Mouse (Mus musculus): ENCODE data around the gene Tmigd3.

Gene Tmigd3

DNA sequence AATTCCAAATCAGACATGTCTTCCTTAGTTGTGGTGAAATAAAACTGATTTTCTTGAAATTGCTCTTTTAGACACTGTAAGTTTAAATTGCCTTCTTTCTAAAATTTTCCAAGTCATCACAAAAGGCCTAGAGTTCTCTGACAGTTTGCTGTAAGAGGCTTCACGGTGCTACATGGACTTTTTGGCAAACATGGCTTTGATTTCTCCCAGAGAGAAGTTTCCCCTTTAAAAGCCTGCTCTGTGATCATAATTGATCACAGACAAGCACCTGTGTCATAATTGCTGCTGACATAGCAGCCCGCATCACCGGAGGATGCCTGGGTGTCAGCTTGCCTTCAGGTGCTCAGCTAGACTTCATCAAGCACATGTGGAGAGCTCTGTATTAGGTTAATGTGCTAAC lies at the start of gene Tmigd3, which contains the start of gene Adora3:
Gene Tmigd3 (plus strand): TSS at position 346 of the 400 bp plus-strand sequence.
Gene Adora3 (plus strand): TSS at position 301 of the 400 bp plus-strand sequence.
- DNase-seq: no peak

DNA sequence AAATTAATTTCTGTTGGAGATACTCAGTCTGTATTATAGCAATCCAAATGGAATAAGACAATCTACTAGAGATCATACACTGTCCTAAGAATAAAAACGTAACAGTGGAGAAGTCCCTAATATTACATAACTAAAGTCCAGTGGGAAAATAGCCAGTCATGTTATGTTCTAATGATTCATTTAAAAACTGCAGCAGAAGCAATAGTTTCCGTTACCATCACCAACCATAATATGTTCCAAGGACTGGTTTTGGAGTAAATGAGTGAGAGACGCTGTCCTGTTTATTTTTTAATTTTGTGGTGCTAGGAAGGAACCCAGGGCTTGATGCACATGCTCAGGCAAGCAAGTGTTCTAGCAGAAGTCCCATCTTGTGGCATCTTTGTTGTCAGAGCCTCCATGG lies 49.2 kb upstream of the Tmigd3 start:
- DNase-seq: no peak

DNA sequence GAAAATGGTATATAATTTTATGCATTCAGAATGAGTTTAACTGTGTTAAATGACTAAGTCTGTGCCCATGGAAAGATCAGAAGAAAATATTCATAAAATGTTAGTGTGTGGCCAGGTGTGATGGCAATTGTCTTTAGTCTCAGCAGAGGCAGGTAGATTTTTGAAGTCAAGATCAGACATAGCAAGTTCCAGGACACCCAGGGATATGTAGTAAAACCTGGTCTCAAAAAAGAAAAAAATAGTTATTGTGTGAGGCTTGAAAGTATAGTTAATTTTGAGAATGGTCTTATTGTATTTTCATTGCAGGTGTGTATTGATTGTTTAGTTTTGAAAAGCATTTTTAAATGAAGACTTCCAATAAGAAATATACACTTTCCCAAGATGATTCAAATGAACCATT lies 47.1 kb upstream of the Tmigd3 start:
- no peak for DNase-seq

DNA sequence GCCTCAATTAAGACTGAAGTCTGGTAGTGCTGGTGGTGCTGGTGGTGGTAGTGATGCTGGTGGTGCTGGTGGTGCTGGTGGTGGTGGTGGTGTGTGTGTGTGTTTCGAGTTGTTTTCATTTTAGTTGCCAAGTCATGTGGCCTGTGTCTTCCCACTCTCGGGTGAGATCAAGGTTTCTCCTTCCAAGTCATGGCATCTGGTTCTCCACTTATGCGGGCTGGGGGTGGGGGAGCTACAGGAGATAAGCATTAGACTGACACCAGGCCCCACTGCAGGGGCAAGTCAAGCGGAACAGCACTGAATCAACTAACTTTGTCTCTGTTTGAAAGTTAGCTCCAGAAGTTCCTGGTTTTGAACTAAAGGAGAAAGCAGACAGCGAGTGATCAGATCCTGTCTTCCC lies 46.6 kb upstream of the Tmigd3 start:
- no peak for DNase-seq

DNA sequence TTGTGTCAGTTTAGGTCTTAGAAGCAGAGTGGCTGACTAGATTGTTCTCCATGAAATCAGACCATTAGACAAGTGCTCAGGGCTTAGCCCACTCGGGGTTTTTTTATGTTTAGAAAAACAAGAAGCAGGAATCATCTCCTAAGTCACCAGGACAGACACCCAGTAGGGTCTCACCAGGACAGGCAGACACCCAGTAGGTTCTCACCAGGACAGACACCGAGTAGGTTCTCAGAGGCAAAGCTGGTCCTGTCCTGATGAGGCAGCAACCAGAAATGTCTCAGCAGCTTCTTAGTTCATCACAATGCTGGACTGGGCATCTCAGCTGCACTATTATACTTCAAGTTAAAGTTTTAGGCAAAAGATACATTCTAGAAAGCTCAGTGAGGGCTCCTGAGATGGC lies 46.0 kb upstream of the Tmigd3 start:
- DNase-seq: no peak

DNA sequence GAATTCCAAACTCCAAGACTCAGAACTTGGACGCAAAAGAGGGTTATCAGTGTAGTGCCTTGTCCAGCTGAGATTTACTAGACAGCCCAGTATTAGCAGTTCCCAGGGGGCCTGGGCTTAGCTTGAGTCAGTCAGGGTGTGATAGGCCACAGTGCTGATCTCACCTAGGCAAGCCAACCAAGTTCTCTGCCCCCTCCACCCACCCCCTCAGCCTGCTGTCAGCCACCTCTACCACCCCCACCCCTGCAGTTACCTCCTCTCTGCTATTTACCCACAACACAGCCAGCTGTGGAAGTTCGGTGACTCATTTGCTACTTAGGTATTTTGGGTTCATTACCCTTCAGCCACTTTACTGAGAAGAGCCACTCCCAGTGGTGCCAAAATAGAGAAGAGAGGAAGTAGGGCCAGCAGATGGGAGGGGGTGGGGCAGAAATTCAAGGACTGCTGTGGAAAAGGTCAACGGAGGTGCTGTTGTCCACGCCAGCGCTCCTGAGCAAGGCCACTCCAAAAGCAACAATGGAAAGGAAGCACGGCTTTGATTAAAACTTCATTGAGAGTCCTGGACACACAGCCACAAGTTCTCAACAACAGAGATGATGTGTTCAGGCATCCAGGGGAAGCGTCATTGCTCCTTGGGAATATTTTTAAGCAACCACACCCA lies 45.1 kb upstream of the Tmigd3 start:
- DNase-seq: peak; percentile 10 to 20

DNA sequence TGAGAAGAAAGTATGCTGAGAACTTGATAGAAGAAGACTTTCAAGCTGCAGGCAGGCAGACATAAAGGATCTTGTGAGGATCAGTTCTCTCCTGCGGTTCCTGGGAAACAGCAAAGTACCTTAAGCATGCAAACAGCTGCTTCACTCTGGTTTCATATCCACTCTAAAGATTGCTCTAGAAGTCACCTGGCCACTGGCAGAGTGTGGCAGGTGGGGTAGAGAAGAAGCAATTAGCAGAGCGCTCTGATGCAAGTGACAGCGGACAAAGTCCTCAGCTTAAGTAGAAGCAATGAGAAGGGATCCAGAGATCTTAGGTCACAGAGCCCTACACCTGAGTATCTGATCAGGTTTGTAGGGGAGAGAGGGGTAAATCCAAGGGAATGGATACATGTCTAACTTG lies 39.1 kb upstream of the Tmigd3 start:
- DNase-seq: no peak

DNA sequence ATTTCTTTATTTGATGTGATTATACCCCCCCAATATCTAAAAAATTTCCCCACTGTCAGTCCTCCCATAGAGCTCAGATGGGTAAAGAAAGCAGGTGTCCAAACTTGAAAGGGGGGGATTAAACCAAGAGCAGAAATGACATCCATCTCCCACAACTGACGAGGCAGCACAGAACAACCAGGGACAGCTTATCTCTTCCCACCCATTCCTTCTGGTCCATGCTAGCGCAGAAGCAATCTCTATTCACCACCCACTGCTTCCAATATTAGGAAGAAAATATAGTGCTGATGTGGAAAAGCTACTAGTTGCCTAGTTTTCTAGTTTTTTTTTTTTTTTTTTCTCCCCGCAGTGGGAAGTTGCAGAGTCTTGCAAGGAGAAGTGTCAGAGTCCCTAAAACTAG lies 34.8 kb upstream of the Tmigd3 start:
- DNase-seq: no peak

DNA sequence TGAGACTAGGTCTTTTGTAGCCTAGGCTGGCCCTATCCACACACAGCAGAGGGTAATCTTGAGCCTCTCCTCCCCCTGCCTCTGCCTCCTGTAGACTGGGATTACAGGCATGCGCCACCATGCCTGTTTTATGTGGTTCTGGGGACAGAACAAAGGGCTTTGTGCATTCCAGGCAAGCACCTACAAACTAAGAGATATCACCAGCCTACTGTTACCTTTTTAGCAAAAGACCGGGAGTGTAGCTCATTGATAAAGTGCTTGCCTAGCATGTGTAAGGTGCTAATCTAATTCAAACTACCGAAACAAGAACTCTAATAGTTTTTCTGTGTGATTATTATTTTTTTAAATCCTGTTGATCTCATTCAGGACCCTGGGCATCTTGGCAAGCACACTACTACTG lies 33.8 kb upstream of the Tmigd3 start:
- no peak for DNase-seq

DNA sequence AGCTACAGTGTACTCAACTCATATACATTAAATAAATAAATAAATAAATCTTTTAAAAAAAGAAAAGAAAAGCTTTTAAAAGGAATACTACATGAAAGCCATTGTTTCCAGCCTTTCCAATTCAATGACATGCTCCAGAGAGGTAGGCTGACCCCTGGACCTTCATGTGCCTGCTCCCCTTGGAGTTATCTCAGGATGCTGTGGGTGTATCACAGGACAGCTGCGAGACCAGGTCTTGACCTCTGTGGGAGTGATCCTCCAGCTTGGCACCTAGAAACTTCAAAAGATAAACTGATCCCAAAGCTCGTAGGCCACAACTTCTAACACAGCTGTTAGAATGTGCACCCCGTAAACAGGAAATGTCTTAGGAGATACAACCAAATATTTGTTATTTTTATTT lies 32.0 kb upstream of the Tmigd3 start:
- DNase-seq: no peak

DNA sequence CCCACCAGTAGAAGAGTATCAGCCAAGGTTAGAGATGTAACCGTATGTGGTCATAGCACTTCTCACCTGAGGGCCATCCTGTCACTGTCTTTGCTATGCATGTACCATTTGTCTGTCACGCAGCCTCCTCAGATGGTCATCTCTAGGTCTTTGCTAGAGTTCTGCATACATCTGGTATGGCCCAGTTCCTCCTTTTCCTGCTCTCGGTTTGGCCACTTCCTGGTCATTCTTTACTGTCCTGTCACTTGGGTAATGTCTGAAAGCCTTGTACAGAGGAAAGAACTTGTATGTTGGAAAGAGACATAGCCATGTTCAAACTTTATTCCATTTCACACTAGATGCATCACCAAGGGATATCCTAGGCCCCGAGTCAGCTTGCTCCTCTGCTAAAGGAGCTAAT lies 30.9 kb upstream of the Tmigd3 start:
- DNase-seq: no peak

DNA sequence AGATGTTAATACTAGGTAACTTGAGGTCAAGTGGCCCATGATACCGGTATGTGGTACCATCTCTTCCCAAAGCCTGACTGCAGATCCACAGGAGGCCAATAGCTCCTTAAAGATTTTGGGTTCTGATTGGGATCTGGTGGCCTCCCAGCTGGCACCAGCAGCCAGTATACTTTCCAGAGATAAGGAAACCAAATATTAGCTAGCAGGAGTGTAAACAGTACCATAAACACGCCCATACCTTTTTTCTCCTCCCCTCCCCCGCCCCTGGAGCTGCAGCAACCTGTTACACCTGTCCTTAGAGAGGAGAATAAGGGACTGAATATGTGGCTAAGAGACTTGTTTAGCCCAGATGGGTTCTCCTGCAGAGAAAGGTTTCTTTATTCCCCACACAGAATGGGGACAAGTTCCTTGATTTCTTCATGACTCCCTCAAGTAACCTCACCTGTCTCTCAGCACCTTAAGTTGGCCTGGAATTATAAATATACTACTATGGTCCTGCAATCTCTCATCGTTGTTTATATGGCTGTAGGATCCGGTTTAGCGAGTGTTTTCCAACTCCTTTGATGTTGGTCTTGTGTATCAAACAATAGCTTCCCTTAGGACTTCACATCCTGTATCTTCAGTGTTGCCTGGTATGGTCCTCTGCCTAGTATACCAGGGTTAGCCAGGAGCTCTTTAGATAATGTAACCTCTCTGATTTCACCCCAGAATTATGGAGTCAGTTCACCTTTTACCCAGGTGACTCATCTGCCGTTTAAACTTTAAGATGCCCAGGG lies 24.2 kb upstream of the Tmigd3 start:
- no peak for DNase-seq

DNA sequence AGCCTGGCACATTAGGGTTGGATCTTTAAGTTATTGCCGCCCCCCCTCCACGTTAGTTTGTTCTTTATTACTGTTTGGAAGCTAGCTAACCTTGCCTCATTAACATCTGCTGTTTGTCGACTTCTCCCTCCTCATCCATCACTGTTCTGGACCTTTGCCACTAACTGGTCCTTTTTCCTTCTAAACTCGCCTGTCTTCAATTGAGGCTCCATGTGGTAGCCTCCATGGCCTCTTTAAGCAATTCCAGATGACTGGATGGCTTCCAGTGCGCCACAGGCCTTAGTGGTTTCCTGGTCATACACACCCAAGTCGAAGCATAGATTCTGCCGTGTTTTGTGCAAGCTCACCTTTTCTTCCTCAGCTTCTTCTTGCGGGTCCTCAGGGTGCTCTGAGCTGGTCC lies 16.9 kb upstream of the Tmigd3 start:
- no peak for DNase-seq

DNA sequence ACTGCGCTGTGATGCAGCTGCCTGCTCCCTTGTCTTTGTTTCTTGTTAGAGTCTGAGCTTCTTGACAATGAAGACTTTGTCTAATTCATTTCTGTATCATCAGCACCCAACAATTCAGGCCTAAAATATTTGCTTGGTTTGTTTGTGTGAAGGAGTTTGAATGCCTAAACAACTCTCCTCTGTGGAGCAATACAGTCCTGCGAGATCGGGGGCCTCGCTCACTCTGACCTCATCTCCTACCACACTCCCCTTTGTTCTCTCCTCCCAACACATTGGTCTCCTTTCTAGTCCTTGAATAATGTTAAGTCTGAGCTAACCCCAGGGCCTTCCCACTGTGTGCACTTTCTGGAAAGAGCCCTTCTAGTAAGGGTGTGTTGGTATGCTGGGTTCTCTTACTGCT lies 15.9 kb upstream of the Tmigd3 start:
- DNase-seq: no peak

DNA sequence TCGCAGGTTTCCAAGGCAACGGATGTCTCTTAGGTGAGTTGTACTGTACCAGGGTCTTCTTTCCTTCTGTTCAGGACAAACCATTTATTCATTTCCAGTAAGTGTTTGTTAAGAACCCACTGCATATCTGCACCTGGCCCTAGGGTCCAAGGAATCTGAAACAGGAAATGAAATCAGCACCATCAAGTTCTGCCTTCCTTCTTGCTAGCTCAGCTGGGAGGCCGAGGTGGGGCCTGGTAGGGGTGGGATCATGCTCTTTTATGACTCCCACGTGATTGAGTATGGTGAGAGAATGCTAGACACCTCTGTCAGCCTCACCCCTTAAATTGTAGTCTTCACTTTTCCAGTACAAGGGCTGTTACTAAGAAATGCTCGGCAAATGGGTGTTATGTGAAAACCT lies 13.2 kb upstream of the Tmigd3 start:
- DNase-seq: no peak

DNA sequence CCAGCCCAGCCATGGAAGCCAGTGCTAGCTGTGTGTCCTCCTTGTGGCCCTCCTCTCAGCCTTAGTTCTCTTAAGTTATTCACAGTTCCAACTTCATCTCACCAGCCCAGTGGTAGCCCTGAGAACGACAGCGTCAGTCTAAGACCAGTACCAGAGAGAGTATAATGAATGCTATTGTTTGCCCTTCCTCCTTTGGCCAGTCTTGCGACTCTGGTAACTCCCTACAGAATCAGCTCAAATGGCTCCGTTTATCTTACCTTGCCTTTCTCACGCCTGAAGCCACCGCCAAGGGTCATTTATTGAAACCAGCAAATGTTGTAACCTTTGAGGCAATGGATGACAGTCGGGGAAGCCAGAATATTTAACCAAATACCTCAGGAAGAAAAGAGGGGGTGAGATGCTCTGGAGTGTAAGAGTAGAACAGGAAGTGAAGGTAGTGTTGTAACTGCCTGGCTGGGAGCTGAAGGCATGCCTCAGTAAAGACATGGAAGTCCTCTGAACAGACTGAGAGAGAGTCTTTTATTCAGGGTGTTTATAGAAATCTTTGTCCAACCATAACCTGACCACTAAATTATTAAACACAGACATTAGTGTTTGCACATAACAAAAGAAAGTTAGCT lies 8.8 kb upstream of the Tmigd3 start:
- no peak for DNase-seq

DNA sequence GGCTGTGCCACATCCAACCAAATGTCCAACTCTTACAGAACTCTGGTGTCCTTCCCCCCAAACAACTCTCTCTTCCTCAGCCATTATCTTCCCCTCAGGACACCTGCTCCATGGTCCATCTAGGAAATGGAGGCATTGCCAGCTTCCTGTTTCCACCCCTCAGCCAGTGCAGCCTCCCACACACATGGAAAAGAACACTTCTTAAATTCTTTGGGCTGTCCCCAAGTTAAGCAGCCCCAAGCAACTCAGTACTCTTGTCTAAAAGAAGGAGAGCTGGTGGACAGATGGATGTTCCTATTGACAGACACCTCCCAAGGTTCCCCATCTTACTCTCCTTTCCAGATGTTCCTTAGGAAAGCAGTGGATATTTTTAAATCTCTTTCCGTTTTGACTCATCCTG lies 6.6 kb upstream of the Tmigd3 start:
- no peak for DNase-seq

DNA sequence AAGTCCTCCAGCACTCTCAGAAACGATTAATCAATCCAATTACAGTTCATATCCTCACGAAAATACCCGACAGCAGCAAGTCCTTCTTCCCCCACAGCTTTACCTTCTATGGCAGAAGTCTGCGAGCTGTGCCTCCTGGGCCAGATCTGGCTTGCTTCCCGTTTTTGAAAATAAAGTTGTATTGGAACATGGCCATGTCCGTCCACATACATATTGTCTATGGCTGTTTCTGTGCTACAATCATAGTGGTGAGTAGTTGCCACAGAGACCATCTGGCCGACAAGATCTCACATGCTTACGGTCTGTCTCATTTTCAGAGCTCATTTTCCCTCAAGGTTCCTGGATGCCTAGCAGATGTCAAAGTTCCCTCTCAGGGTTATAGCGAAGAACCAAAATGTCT lies 5.6 kb upstream of the Tmigd3 start:
- DNase-seq: no peak

DNA sequence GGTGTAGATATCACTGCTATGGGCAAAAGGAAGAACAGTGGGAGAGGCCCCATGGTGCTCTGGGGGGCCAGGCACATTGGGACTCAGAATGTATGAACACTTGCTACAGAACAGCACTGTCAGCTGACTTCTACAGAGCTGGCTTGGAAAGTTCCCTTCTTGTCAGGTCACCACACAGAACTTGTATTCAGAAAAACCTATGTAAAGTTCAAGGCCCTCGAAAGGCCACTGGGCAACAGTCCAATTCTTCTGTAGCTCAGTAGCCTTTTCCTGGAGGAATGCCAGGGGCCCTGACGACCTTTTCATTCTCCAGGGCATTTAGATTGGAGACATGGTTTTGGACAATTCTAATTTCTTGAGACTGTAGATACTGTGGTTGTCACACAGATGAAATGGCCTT lies 2.6 kb upstream of the Tmigd3 start:
- DNase-seq: no peak

DNA sequence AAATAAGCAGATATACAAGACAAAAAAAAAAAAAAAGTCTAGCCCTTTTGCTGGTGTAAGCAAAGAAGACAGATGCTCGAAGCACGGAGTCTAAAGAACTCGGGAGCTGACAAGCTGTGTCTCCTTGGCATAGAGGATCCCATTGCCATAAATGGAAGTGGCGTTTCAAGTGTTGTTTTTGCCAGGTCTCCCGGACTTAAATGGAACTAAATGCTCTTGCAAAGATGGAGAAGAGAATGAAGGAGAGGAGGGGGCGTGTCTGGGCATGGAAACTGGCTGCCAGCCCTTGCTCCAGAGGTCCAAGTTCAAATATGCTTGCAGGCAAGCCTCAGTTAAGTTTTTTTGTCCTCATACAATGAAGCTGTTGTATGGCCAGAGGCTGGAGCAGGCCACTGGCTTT lies 1.3 kb downstream of the Tmigd3 start:
- no peak for DNase-seq

DNA sequence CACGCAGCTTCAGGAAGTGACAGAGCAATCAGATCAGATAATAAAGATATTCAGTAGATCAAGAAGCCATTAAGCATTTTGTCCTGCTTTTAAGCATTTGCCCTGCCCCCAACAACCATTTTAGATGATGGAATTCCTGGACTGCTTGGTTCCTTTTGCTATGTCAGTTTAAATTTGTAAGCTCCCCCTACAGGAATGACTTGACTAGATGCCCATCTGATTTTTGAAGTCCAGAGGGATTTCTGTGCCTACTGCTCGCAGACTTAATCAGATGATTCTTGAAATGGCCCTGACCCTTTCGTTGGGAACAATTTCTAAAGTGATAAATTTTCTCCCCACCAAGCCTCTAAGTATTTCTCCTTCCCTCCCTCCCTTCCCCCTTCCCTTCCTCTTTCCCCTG lies 1.9 kb downstream of the Tmigd3 start:
- DNase-seq: no peak

DNA sequence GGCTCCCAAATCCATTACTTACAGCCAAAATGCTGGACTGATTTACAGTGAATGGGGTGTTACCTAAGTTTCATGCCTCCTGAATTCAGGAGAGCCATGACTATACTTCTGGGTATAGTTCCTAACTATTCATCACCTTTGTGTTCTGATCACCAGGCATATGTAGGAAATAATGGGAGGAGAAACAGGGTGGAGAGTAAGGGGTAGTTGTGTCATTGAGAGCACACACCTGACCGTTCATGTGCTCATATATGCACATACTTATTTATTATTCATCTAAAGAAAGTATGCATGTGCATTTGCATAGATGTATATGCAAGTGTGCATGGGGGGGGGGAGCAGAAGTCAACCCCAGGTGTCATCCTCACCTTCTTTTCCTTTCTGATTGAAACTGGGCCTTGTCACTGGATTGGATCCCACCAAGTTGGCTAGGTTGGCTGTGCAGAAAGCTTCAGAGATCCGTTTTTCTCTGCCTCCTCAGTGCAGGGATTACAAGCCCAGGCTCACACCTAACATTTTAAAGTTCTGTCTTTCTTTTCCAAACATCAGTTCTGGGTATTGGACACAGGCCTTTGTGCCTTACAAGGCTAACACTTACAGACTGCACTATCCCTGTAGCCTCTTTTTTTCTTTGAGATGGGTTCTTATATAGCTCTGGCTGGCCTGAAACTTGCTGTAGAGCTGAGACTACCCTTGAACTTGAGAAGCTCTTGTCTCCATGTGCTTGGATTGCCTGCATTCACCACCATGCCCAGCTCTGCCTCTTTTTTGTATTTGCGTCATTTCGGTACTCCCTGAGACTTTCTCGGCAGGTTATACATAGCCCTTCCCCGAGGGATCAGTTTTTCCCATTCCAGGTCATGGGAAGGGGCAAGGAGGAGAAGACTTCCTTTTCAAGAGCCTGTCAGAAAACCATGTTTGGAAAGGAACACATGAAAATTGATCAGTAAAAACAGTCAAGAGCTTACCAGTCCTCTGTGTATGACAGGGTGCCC lies 3.0 kb downstream of the Tmigd3 start:
- DNase-seq: no peak

DNA sequence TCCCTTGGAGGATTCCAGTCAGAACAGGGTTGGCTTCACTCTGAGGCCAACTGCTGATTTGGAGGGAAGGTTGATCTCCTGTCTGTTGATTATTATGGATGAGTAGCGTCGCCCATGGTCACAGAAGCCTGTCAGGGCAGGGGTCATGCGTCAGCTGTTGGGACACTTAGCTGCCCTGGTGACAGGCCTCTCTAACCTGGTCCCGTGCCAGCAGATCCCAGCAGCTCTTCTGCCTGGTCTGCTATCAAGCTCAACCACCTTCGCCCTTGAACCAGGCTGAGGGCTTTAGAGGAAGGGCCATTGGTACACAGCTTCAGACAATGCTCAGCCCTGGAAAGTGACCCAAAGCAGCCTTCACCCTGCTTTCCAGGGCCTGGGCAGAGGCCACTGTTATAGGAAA lies 5.3 kb downstream of the Tmigd3 start:
- DNase-seq: no peak
